Mouse (Mus musculus) layer of hippocampus, adult 9-10 months (tissue): ENCODE measurements around the gene C1qtnf7.

ENCODE experiments used
- DNase-seq: peaks from one replicate; pipeline ENCODE4 v3.0.0; 2022; ENCODE audit warnings: low spot score

C1qtnf7 gene

DNA sequence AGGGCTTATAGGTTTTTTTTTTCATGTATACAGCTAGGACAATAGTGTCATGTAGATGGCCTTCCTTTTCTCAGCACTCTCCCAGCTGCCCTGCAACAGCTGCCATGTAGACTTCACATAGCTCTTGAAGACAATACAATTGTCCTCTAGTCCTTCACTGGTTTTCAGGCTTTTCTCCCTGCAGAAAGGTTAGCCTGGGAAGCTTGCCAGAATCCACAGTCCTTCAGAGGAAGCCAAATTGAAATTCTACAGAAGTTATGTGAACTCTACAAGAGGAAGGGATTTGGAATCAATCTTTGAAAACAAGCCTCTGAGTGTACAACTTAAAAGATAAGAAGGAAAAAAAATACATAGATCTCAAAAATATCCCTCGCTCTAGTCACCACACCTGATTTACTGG lies 94.4 kb downstream of the C1qtnf7 start:
- DNase-seq, result no peak

DNA sequence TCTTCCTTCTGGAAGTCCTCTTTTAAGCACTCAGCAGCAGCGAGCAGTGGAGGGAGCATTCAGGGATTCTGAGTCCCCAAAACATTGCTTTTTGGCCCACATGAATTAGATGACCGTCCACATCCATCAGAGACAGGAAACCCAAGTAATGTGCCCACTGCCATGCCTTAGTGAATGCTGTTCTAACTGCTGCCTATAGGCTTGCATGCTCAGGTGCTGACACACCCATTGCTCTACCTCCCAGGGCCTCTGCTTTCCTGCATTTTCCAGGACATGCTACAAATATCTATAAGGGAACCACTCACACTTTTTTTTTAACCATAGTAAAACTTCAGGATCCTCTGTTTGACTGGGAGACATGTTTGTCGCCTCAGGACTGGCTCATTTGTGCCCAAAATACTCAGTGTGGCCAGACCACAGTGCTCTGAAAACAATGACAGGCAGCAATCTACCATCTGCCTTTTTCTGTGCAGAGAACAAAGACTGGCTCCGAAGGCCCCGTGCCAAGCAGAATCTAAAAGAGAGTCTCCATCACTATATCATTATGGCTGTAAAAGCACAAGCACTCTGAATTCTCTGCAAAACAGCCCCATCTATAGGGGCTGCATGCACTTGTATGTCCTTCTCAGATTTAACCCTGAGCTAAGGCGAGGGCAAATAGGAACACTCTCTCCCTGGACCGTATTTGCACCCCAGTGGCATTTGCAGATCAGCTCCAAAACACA lies 106.4 kb downstream of the C1qtnf7 start:
- DNase-seq, result no peak

DNA sequence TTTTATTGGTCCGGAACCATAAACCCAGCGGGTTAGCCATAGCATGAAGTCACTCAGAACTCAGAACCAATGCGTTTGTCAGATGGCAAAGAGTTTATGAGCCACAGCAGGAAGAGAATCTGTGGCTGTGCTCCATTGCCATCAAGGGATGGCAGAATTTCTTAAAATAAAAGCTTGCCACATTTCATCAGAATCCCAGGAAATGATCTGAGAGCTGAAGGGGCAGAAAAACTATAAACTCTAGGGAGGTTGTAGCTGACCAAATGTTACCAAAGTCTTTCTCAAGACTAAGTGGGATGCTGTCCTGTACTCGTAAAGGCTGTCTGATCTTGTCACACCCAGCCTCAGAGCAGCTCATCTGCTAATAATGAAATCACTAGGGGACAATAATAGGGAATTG lies 110.1 kb downstream of the C1qtnf7 start:
- no peak for DNase-seq

DNA sequence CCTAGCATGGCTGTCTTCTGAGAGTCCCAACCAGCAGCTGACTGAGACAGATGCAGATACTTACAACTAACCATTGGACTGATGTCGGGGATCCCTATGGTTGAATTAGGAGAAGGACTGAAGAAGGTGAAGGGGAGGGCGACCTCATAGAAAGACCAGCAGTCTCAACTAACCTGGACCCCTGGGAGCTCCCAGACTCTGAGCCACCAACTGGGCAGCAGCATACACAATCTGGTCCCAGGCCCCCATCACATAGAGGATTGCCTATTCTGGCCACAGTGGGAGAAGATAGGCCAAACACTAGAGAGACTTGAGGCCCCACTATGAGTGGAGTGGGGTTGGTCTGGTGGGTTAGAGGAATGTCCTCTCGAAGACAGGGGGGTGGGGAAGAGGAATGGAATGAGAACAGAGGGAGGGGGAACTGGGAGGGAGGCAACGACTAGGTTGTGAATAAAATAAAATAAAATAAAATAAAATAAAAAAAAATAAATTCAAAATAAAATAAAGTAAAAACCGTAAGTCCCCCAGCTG lies 118.8 kb downstream of the C1qtnf7 start:
- DNase-seq, result no peak

DNA sequence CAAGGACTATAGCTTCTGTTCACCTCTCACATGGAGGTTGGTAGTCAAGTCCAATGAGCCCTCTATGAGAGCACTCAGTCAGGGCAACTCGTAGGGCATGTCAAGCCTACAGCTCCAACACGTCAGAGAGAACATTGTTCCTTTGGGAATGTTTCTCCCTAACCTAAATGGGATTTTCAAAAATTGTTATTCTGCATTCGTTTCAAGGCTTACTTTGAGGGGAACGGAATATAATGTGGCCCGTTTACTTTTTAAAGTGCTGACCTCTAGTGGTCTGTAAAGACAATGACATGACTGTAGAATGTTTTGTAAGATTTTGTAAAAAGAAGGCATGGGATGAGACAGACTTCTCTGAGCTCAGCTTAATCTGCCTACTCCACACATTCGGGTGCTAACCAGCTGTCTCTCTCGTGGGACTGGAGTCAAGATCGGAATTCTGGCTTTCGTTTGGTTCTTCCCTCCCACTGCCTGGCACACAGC lies 119.3 kb downstream of the C1qtnf7 start:
- DNase-seq, result peak; percentile 43

DNA sequence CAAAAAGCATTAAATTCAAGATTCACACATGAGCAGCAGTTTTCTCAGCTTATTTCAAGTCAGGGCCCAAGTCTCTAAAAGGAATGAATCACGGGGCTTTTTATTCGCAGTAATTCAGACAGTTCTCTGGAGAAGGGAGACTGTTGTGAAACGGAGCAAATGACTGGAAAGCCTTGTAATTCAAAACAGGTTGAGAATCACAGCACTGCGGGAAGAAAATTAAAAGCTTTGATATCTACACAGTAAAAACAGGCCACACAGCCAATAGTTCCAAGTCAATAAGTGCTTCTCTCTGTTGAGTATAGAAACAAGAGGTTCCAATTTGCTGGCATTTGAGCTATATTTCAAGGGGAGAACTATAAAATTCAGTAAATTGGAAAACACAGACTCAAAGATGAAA lies 129.7 kb downstream of the C1qtnf7 start:
- DNase-seq, result no peak

DNA sequence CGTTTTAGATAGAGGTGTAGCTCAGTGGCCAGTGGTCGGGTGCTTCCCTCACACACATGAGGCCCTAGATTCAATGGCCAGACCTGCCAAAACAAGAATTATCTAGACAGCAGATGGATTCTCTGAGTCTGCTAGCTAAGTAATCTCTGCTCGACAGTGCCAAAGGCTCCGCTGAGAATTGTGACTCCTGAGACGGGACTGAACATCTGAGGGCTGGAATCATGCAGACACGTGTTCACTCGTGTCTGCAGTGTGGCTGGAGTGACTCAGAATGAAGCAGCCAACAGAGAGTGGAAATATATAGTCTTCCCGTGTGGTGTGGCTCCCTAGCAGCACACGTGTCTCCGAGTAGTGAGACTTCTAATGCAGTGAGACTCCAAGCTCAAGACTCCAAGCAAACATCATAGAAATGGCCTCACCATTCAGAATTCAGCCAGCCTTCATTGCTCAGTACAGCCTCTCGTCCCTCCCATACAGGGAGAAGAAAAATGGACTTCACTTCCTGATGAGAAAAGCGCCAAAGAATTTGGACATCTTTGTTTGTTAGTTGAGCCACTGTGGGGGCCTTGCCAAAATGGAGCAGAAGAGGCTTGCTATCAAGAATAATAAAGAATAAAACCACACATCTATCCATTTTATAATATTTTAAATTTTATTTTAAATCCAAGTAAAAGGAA lies 131.9 kb downstream of the C1qtnf7 start:
- no peak for DNase-seq

DNA sequence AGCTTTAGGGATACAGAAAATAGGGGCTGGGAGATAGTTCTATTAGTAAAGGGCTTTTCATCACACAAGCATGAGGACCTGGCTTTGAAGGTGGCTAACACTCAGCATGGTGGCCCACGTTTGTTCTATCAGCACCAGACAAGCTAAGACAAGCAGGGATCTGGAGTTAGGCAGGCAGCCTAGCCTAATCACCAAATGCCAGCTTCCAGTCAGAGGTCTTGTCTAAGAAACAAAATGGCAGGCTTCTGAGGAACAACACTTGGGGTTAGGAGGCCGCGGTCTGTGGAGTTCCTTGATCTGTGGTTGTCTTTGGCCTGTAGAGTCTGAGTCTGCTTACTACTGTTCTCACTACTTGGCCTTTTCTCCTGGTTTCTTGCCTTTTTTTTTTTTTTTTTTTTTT lies 146.2 kb downstream of the C1qtnf7 start:
- DNase-seq, result no peak

DNA sequence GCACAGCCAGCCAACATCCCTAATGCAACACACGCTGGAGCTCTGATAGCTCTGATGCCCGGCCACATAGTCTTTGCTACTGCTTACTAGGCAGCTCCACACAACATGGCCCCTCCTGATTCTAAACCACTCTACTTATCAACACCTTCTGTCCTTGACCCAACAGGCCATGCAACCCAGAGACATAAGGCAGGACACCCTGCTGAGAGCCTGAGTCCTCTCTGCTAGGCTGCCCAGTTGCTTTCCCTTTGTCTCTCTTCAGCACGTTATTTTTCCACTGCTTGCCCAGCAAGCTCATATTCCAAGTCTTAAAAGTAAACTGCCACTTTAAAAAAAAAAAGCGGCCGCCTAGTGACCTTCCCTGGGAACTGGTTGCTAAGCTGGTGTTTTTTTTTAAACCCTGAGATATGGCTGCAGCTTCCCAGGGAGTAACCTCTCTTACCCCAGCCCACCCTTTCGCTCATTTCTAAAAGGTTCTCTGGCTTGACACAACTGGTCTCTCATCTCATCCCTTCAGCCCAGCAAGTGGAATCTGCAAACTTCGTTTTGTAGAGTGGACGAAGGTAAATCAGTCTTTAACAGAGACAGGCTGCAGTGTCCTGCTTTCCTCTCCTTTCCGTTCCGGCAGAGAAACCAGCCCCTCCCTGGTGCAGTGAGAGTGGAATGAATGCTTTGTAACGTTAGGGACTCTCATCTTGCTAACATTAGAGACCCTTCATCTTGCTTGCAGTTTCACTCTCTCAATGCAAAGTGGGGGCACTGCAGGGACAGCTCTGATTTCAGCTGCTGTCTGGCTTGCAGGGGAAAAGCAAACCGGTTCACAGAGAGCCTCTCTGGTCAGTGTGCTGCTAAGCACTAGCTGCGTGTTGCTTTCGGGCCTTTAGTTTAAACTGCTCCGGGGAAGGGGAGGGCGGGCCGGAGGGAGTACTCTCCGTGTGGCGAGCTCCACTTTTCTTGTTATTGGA lies 146.9 kb downstream of the C1qtnf7 start, which contains the start of gene Cc2d2a:
Cc2d2a (plus strand) TSS at position 350 of the 965 bp plus-strand sequence.
- no peak for DNase-seq

DNA sequence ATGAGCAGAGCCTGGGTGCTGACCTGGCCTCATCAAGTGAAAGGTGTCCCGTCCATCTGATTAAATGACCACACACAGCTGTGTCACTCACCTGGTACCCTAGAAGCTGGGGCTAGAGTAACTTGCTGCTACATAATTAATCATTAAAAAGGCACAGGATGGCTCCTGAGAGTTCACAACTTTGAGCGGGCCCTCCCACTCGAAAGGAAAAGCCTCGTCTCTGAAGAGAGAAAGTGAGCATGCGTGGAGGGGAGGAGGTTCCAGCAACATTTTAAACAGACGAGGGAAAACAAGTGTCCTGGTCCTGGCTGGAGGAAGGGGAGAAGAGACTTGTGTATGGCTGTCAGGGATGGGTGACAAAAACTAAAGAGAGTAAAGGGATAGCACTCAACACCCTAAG lies 148.2 kb downstream of the C1qtnf7 start:
- DNase-seq, result no peak

DNA sequence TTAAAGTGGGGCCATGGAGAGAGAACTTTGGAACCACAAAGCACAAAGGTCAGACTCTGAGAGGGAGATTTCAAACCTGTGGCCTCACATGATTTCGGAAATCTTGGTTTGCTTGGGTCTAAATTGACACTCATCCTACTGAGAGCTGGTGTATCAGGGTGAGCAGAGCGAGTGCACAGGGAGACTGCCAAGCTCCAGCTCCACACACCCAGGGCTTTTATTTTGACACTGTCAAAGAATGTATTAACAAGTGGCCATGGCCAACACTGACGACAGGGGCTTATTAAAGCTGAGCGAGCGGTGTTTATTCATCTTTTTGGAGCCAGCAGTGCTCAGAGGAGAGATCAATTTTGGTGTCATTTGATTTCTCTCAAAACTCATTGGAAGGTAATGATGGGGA lies 149.8 kb downstream of the C1qtnf7 start:
- DNase-seq, result no peak
